Mouse (Mus musculus) erythroblast, adult 5-6 weeks (primary cell): ENCODE measurements around the gene Mfng. TPM values are rescaled to one million over a fixed set of nuclear protein-coding genes. Genes with fewer than 3 reads are reported as not detected.

Experiments
- ATAC-seq: replicated peaks from 2 replicates; pipeline ENCODE4 v1.8.0; 2016; ENCODE audit warnings: moderate number of reproducible peaks, mild to moderate bottlenecking, moderate TSS enrichment, inconsistent platforms; ENCODE audit not compliant: poor library complexity, low FRiP score, severe bottlenecking
- total RNA-seq, 2 experiments: library from RNA; stranded (forward) in 1 of 2; stranded (reverse) in 1 of 2; fragments of 150-400 nt in 1 of 2; fragments of 200-764, 138-1000 nt in 1 of 2; gene quantifications; 2 replicates each; pipeline versions ENCODE4 v1.2.3 to v1.2.4; 2015 to 2017; ENCODE audit warnings: low replicate concordance in 2 of 2

The Mfng gene
- total RNA-seq, 2 experiments from 2014 or later: 0.17 to 0.38 TPM

- no peak for ATAC-seq
These were observed 52.7 kb downstream of the Mfng start for GRCm38 (mm10) chr15:78720532-78720931.

GRCm38 (mm10) chr15:78720094-78720493 lies 53.2 kb downstream of the Mfng start:
- ATAC-seq: no peak

DNA sequence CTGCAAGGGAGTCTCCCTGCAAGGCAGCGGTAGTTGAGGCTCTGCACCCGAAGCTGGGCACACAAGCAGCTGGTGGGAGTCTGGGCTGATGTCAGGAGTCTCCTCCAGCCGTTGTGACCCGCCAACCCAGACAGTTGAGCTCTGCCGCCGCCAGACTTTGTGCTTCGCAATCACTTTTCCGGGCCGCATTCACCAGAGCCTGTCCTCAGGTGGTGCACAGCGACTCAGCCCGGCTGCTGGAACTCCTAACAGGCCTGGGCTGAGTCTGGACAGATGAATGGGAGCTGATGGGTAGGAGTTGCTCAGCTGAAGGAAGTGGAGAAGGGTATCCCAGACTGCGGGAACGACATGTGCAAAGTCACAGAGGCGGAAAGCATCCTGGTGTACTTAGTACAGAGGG lies 53.9 kb downstream of the Mfng start:
- no peak for ATAC-seq

DNA sequence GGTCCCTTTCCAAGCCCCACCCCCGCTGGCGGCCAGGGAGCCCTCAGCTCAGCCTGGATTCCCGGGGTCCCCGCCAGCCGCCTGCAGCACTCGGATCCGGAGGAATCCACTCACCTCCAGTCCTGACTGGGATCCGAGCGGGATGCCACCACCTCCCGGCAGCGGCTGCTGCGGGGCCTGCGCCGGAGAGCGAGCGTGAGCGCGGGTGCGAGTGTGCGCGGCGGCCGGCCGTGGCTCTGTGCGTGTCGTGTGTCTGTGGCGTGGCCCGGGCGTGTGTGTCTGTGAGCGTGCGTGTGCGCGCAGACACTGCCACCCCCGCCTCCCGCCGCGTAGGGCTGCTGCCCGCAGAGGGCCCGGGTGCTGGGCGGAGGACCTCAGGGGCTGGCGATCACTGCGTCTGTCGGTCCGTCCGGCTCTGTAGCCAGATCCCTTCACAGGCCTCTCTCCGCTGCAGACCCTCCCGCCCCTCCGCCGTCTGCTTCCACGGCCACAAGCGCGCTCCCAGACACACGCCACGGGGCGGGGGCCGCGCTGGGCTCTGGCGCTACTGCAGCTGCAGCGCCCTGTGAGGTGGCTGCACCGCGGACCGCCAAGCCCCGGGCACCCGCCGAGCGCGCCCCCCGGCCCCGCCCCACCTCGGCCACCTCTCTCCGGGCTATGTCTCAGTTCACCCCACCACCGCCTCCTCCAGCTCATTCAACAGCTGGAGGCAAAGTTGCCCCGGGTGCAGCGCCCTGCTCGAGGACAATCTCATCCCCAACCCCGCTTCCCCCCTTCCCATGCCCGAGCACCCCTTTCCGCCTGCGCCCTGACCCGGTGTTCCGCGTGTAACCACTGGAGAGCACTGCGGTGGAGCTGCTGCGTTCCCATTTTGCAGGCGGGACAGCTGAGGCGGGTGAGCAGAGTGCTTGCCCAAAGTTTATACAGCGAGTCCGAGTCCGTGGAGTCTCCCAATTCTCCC lies 54.7 kb downstream of the Mfng start, which contains the start of gene Elfn2:
TSS of gene Elfn2 (minus strand) at position 482 of the 961 bp plus-strand sequence.
- ATAC-seq: no peak

DNA sequence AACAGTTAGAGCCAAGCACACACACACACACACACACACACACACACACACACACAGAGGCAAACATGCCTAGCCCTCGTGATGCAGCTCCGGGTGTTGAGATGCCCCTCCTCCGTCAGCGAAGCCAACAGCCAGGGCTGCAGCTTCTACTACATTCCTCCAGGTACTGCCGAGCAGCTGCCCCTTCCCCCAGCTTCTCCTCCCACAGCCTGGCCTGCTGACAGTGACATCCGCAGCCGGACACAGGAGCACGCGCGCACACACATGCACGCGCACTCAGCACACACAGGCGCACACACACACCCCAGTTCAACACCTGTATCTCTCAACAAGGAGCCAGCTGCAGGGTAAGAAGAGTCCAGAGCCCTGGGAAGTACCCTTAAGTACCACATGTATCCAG lies 56.3 kb downstream of the Mfng start:
- ATAC-seq: no peak

DNA sequence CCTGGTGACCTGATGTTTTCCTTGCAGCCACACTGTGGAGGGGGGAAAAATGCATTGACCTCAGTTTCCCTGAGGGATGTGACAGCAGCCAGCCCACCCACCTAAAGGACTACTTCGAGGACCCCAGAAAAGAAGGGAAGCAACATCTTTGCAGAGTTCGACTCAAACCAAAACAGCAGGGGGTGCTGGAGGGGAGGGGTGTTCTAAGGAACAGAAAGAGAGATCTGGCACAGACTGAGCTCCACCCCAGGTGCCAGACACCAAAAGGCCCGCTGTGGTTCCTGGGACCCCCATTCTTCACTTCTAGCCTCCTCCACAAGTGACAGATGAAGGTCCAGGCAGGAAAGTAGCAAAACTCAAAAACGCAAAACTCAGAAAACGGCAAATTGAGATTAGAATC lies 57.4 kb downstream of the Mfng start:
- no peak for ATAC-seq

DNA sequence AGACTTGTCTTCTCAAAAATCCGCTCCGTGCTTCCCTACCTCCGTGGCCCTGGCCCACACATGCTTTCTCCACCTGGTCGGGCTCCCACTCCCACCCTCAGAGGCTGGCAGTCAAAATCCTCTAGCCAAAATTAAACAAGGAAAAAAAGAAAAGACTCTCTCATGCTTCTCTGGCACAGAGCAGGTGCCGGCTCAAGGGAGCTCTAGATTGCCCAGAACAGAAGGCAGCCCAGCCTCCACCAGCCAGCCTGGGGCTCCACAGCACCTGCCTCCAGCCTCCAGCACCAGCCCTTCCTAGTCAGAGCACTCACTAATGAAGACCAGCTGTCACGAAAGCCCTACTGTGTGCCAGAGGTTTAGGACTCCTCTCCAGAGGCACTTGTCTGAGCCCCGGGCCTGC lies 59.5 kb downstream of the Mfng start:
- no peak for ATAC-seq

- no peak for ATAC-seq
These were observed 60.7 kb downstream of the Mfng start for GRCm38 (mm10) chr15:78712335-78713258.

DNA sequence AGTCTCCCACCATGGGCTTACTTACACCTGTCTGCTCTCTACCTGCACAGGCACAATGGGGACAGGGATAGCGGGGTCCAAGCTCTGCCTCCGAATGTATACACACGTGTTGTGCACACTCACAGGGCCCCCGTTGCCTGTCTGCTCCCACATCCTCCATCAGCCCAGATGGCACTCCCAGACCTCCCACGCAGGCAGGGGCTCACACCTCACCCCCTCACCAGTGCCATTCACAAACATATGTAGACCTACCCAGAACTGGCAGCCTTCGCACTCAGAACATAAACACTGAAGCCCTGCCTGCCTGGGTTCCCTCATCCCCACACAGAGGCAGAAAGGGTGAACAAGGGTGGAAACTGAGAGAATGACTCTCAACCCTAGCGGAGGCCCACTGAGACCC lies 61.3 kb downstream of the Mfng start:
- no peak for ATAC-seq

- ATAC-seq: no peak
These were observed 62.6 kb downstream of the Mfng start for GRCm38 (mm10) chr15:78710634-78711033.

DNA sequence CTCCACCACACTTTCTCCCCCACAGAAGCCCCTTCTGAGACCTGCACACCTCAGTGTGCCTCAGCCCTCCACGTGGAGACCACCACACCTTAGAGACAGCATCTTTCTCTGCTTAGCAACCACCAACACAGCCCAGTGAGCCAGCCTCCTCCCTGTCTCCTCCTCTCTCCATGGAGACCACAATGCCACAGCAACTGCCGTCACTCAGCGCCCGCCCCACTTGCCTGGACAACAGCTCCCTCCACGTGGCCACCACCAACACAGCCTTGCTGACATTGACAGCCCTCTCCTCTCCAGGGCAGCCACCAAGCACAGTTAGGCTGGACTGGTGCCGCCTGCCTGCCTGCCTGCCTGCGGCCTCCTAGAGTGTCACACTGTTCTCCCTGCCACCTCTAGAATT lies 63.5 kb downstream of the Mfng start:
- ATAC-seq: no peak

DNA sequence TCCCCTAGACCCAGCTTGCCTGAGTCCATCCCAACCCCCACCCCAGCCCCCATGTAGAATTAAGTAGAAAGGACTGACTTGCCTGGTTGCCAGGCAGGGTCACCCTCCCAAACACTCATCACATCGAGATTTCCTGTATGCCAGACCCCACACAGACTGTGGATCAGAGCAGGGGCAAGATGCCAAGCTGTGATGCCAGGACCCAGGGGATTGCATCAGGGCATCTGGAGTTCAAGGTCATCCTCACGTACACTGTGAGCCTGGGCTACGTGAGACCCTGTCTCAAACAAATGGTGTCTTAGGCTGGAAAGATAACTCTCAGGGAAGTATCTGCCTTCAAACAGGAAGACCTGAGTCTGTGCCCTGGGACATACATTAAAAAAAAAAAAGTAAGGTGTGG lies 66.6 kb downstream of the Mfng start:
- no peak for ATAC-seq

Other genes with a start within 250 kb of the Mfng start
- gene C1qtnf6, start 242.1 kb downstream of the Mfng start, total RNA-seq (2015; ENCODE audit: low replicate concordance): not detected in 2 replicates
- 0.28 and 0.43 TPM in 2 replicates for gene C1qtnf6, start 242.1 kb downstream of the Mfng start, total RNA-seq (2017; ENCODE audit: low replicate concordance)
- not detected in 2 replicates for gene Sstr3, start 228.8 kb downstream of the Mfng start, total RNA-seq (2015; ENCODE audit: low replicate concordance)
- not detected in 2 replicates for gene Sstr3, start 228.8 kb downstream of the Mfng start, total RNA-seq (2017; ENCODE audit: low replicate concordance)
- gene Rac2, start 200.7 kb downstream of the Mfng start, total RNA-seq (2015; ENCODE audit: low replicate concordance): 142 and 153 TPM in 2 replicates
- 34.3 and 78.9 TPM in 2 replicates for gene Rac2, start 200.7 kb downstream of the Mfng start, total RNA-seq (2017; ENCODE audit: low replicate concordance)
- 17.1 and 19.4 TPM in 2 replicates for gene Cyth4, start 176.4 kb downstream of the Mfng start, total RNA-seq (2015; ENCODE audit: low replicate concordance)
- 18.1 and 20.1 TPM in 2 replicates for gene Cyth4, start 176.4 kb downstream of the Mfng start, total RNA-seq (2017; ENCODE audit: low replicate concordance)
- not detected in 2 replicates for gene Elfn2, start 54.7 kb downstream of the Mfng start, total RNA-seq (2015; ENCODE audit: low replicate concordance)
- gene Elfn2, start 54.7 kb downstream of the Mfng start, total RNA-seq (2017; ENCODE audit: low replicate concordance): 0.09 TPM in 1 of 2 replicates, not detected in the other
- 0.58 TPM in 1 of 2 replicates, not detected in the other for gene Card10, start 29.6 kb upstream of the Mfng start, total RNA-seq (2015; ENCODE audit: low replicate concordance)
- gene Card10, start 29.6 kb upstream of the Mfng start, total RNA-seq (2017; ENCODE audit: low replicate concordance): 0.56 TPM in 1 of 2 replicates, not detected in the other
- gene Cdc42ep1, start 69.1 kb upstream of the Mfng start, total RNA-seq (2015; ENCODE audit: low replicate concordance): not detected in 2 replicates
- gene Cdc42ep1, start 69.1 kb upstream of the Mfng start, total RNA-seq (2017; ENCODE audit: low replicate concordance): 0.70 TPM in 1 of 2 replicates, not detected in the other
- not detected in 2 replicates for gene Lgals2, start 82.1 kb upstream of the Mfng start, total RNA-seq (2015; ENCODE audit: low replicate concordance)
- gene Lgals2, start 82.1 kb upstream of the Mfng start, total RNA-seq (2017; ENCODE audit: low replicate concordance): not detected in 2 replicates
- 6.5 and 17.1 TPM in 2 replicates for gene Gga1, start 103.7 kb upstream of the Mfng start, total RNA-seq (2015; ENCODE audit: low replicate concordance)
- 3.5 and 3.7 TPM in 2 replicates for gene Gga1, start 103.7 kb upstream of the Mfng start, total RNA-seq (2017; ENCODE audit: low replicate concordance)
- gene Gm49510, start 126.2 kb upstream of the Mfng start, total RNA-seq (2015; ENCODE audit: low replicate concordance): not detected in 2 replicates
- gene Gm49510, start 126.2 kb upstream of the Mfng start, total RNA-seq (2017; ENCODE audit: low replicate concordance): 0.56 and 0.77 TPM in 2 replicates
- 13.6 and 15.2 TPM in 2 replicates for gene Sh3bp1, start 126.3 kb upstream of the Mfng start, total RNA-seq (2015; ENCODE audit: low replicate concordance)
- 4.5 and 8.8 TPM in 2 replicates for gene Sh3bp1, start 126.3 kb upstream of the Mfng start, total RNA-seq (2017; ENCODE audit: low replicate concordance)
- gene Pdxp, start 140.4 kb upstream of the Mfng start, total RNA-seq (2015; ENCODE audit: low replicate concordance): 2.7 and 9.4 TPM in 2 replicates
- gene Pdxp, start 140.4 kb upstream of the Mfng start, total RNA-seq (2017; ENCODE audit: low replicate concordance): not detected in 2 replicates
- gene Lgals1, start 153.2 kb upstream of the Mfng start, total RNA-seq (2015; ENCODE audit: low replicate concordance): 46.1 and 56.2 TPM in 2 replicates
- 77.5 and 79.0 TPM in 2 replicates for gene Lgals1, start 153.2 kb upstream of the Mfng start, total RNA-seq (2017; ENCODE audit: low replicate concordance)
- gene Nol12, start 161.5 kb upstream of the Mfng start, total RNA-seq (2015; ENCODE audit: low replicate concordance): 1.5 and 6.1 TPM in 2 replicates
- 7.6 and 10.7 TPM in 2 replicates for gene Nol12, start 161.5 kb upstream of the Mfng start, total RNA-seq (2017; ENCODE audit: low replicate concordance)
- 42.6 and 43.6 TPM in 2 replicates for gene Triobp, start 174.2 kb upstream of the Mfng start, total RNA-seq (2015; ENCODE audit: low replicate concordance)
- 16.3 and 20.9 TPM in 2 replicates for gene Triobp, start 174.2 kb upstream of the Mfng start, total RNA-seq (2017; ENCODE audit: low replicate concordance)